In genomic region chr4:90437375-90438190, GRCm38 (mm10) we compare ENCODE assay signal across 14 mouse cellular contexts.
DNase-seq lines count a peak whose midpoint lies in the region; ATAC-seq and TF ChIP-seq lines count a peak whose summit lies in the region.
"Had no signal": no experiment of that assay in that cellular context is flagged by ENCODE, and none has a peak within 500 bp of the region (broad histone marks: within the 10 kb centered on the region; RNA-seq: fewer than 3 reads in every experiment).

No protein-coding gene starts in this region.

- peaks cover 14% of the 10 kb centered on the region for H3K4me1 ChIP-seq in forebrain, embryonic 13.5 days
- peaks cover 3% of the 10 kb centered on the region; the same call in 1 of the 2 replicates for H3K4me1 ChIP-seq in midbrain, embryonic 14.5 days (ENCODE audit: control insufficient read depth, insufficient read depth, low read length)
- H3K4me1 ChIP-seq in heart, embryonic 11.5 days (ENCODE audit: control insufficient read depth, insufficient read depth, low read length) = no peaks in the 10 kb centered on the region

- DNase-seq in R1 (ENCODE audit: low read depth, low spot score) = peak; percentile 21
- DNase-seq in layer of hippocampus, adult 2 months (ENCODE audit: low spot score in 2 of 2) = peak; percentile 60 to 76
- peak; percentile 85 for DNase-seq in midbrain, embryonic 14.5 days
- no peak for DNase-seq in thymus, postnatal 10 days (ENCODE audit: low spot score in 2 of 2)
- DNase-seq in B cell, adult 2 months = no peak
- DNase-seq: cerebellum, adult 2 months; kidney, postnatal 4 days; spleen, adult 18-20 months; thymus, postnatal 4 days had no signal

- TF ChIP-seq CTCF in layer of hippocampus, adult 2 months (conservative IDR thresholded peaks at IDR 0.05) = no peak

- H3K27me3 ChIP-seq in forebrain, embryonic 13.5 days = no peaks in the 10 kb centered on the region
- no peaks in the 10 kb centered on the region for H3K27me3 ChIP-seq in midbrain, embryonic 14.5 days (ENCODE audit: control insufficient read depth, insufficient read depth, low read length)
- H3K27me3 ChIP-seq in heart, embryonic 11.5 days (ENCODE audit: control insufficient read depth, insufficient read depth, low read length) = no peaks in the 10 kb centered on the region

- peak; percentile 98 for ATAC-seq in forebrain, embryonic 13.5 days
- ATAC-seq in midbrain, embryonic 14.5 days (ENCODE audit: low FRiP score, low TSS enrichment) = peak; percentile 93
- no peak for ATAC-seq in megakaryocyte-erythroid progenitor cell, adult 5-6 weeks (replicated peaks; ENCODE audit: low FRiP score, low TSS enrichment, poor library complexity, severe bottlenecking)
- ATAC-seq in heart, embryonic 11.5 days (replicated peaks; ENCODE audit: insufficient number of reproducible peaks, low FRiP score, low TSS enrichment) = no peak

- WGBS in forebrain, embryonic 13.5 days = 31% methylated on average over 7 of the region's 7 CpGs
- WGBS in midbrain, embryonic 14.5 days = 42% methylated on average over 7 of the region's 7 CpGs
- WGBS in heart, embryonic 11.5 days (ENCODE audit: insufficient replicate concordance) = 71% methylated on average over 7 of the region's 7 CpGs

- H3K9me3 ChIP-seq in forebrain, embryonic 13.5 days (replicated peaks) = no peaks in the 10 kb centered on the region
- no peaks in the 10 kb centered on the region for H3K9me3 ChIP-seq in midbrain, embryonic 14.5 days (ENCODE audit: control insufficient read depth, low read length)
- H3K9me3 ChIP-seq in heart, embryonic 11.5 days (replicated peaks; ENCODE audit: control insufficient read depth, low read length) = no peaks in the 10 kb centered on the region

- no peak overlapping the region for H3K9ac ChIP-seq in forebrain, embryonic 13.5 days
- H3K9ac ChIP-seq in midbrain, embryonic 14.5 days (replicated peaks; ENCODE audit: low read length) = no peak overlapping the region
- H3K9ac ChIP-seq in heart, embryonic 11.5 days (ENCODE audit: low read depth, low read length) = no peak overlapping the region
- H3K9ac ChIP-seq: liver, embryonic 14.5 days had no signal

- H3K27ac ChIP-seq in forebrain, embryonic 13.5 days = peak overlapping the region; percentile 59
- H3K27ac ChIP-seq in layer of hippocampus, adult 2 months = peak overlapping the region; percentile 52; the same call in 1 of the 2 replicates
- peak overlapping the region; percentile 52 for H3K27ac ChIP-seq in midbrain, embryonic 14.5 days (replicated peaks; ENCODE audit: low read depth, low read length)
- H3K27ac ChIP-seq in heart, embryonic 11.5 days (ENCODE audit: low read depth, low read length) = no peak overlapping the region
- H3K27ac ChIP-seq: liver, embryonic 14.5 days had no signal

- H3K36me3 ChIP-seq in forebrain, embryonic 13.5 days (ENCODE audit: poor library complexity, severe bottlenecking) = no peaks in the 10 kb centered on the region
- no peaks in the 10 kb centered on the region for H3K36me3 ChIP-seq in midbrain, embryonic 14.5 days (ENCODE audit: control insufficient read depth, insufficient read depth, low read length)
- no peaks in the 10 kb centered on the region for H3K36me3 ChIP-seq in heart, embryonic 11.5 days (ENCODE audit: control insufficient read depth, insufficient read depth, low read length)

- H3K4me2 ChIP-seq in forebrain, embryonic 13.5 days = peak overlapping the region; percentile 49
- H3K4me2 ChIP-seq in midbrain, embryonic 14.5 days (ENCODE audit: low read length) = peak overlapping the region; percentile 29
- no peak overlapping the region for H3K4me2 ChIP-seq in heart, embryonic 11.5 days

- peak overlapping the region; percentile 20; the same call in 1 of the 2 replicates for H3K4me3 ChIP-seq in forebrain, embryonic 13.5 days
- peak overlapping the region; percentile 37 for H3K4me3 ChIP-seq in layer of hippocampus, adult 2 months
- H3K4me3 ChIP-seq in midbrain, embryonic 14.5 days (replicated peaks; ENCODE audit: low read depth, low read length) = no peak overlapping the region
- no peak overlapping the region for H3K4me3 ChIP-seq in heart, embryonic 11.5 days (ENCODE audit: low read depth, low read length)
- H3K4me3 ChIP-seq: erythroblast, embryonic 14.5 days had no signal

Comparison
In these comparisons a context has a peak if more than half of its experiments do, and no peak if none do; other contexts are left out.
1. DNase-seq: peak in R1 (single experiment), layer of hippocampus, adult 2 months (2 of 2) and midbrain, embryonic 14.5 days (single experiment); none in thymus, postnatal 10 days (0 of 2) and B cell, adult 2 months (0 of 2).
2. ATAC-seq: peak in forebrain, embryonic 13.5 days (single experiment) and midbrain, embryonic 14.5 days (single experiment); none in megakaryocyte-erythroid progenitor cell, adult 5-6 weeks (single experiment) and heart, embryonic 11.5 days (single experiment).
3. H3K4me3 ChIP-seq: peak in forebrain, embryonic 13.5 days (single experiment) and layer of hippocampus, adult 2 months (single experiment); none in midbrain, embryonic 14.5 days (single experiment) and heart, embryonic 11.5 days (single experiment).